Mouse (Mus musculus) retina, embryonic 14.5 days (tissue): ENCODE results near the gene Jtb.

ENCODE experiments used
- DNase-seq: peaks from one replicate; pipeline ENCODE4 v3.0.0-alpha.2; 2015; ENCODE audit warnings: low spot score

Jtb gene

GRCm38 (mm10) chr3:90231507-90232333 is at the start of gene Jtb:
Gene Jtb, plus strand, starts transcription at chr3:90231597.
- peak; percentile 93 for DNase-seq

- no peak for DNase-seq
These were observed 47.8 kb upstream of the Jtb start for GRCm38 (mm10) chr3:90183581-90183980.

GRCm38 (mm10) chr3:90190859-90191510 is 40.4 kb upstream of the Jtb start:
- no peak for DNase-seq

GRCm38 (mm10) chr3:90194759-90195158 is 36.6 kb upstream of the Jtb start:
- DNase-seq, result peak; percentile 58

GRCm38 (mm10) chr3:90195644-90196043 is 35.8 kb upstream of the Jtb start:
- DNase-seq, result no peak

- no peak for DNase-seq
These were observed 33.8 kb upstream of the Jtb start for GRCm38 (mm10) chr3:90197548-90197947.

- DNase-seq, result peak; percentile 50
These were observed 28.5 kb upstream of the Jtb start for GRCm38 (mm10) chr3:90202884-90203283.

GRCm38 (mm10) chr3:90203619-90204018 is 27.8 kb upstream of the Jtb start:
- DNase-seq, result no peak

- DNase-seq, result no peak
These were observed 26.8 kb upstream of the Jtb start for GRCm38 (mm10) chr3:90204582-90204981.

GRCm38 (mm10) chr3:90208662-90209061 is 22.7 kb upstream of the Jtb start:
- DNase-seq, result no peak

- no peak for DNase-seq
These were observed 21.4 kb upstream of the Jtb start for GRCm38 (mm10) chr3:90209908-90210566.

GRCm38 (mm10) chr3:90211475-90212398 is 19.7 kb upstream of the Jtb start:
- DNase-seq, result no peak

GRCm38 (mm10) chr3:90212723-90213122 is 18.7 kb upstream of the Jtb start:
- DNase-seq, result no peak

- peak; percentile 97 for DNase-seq
These were observed 18.0 kb upstream of the Jtb start, which contains the start of the genes Rps27 and Rab13 for GRCm38 (mm10) chr3:90213377-90213866. Gene Rps27, minus strand, starts transcription at chr3:90213651. Gene Rab13, plus strand, starts transcription at chr3:90213695.

- peak; percentile 35 for DNase-seq
These were observed 17.3 kb upstream of the Jtb start for GRCm38 (mm10) chr3:90213956-90214684.

- DNase-seq, result peak; percentile 19
These were observed 15.5 kb upstream of the Jtb start for GRCm38 (mm10) chr3:90215825-90216380.

- peak; percentile 85 for DNase-seq
These were observed 11.3 kb upstream of the Jtb start for GRCm38 (mm10) chr3:90220088-90220487.

- peak; percentile 65 for DNase-seq
These were observed 10.9 kb upstream of the Jtb start for GRCm38 (mm10) chr3:90220531-90220951.

GRCm38 (mm10) chr3:90221123-90221522 is 10.3 kb upstream of the Jtb start:
- DNase-seq, result no peak

GRCm38 (mm10) chr3:90222455-90222854 is 8.9 kb upstream of the Jtb start:
- DNase-seq, result no peak
